Mouse (Mus musculus) T-helper 2 cell (primary cell): ENCODE results near the gene Mast4.

Experiments
- in situ Hi-C: fragments of 300-600 bp; cut with MboI, MseI; formaldehyde crosslinking; loops from one replicate; pipeline ENCODE4 v1.15.1; 2025; ENCODE audit warnings: high pct_unique_total_duplicates

The Mast4 gene

DNA sequence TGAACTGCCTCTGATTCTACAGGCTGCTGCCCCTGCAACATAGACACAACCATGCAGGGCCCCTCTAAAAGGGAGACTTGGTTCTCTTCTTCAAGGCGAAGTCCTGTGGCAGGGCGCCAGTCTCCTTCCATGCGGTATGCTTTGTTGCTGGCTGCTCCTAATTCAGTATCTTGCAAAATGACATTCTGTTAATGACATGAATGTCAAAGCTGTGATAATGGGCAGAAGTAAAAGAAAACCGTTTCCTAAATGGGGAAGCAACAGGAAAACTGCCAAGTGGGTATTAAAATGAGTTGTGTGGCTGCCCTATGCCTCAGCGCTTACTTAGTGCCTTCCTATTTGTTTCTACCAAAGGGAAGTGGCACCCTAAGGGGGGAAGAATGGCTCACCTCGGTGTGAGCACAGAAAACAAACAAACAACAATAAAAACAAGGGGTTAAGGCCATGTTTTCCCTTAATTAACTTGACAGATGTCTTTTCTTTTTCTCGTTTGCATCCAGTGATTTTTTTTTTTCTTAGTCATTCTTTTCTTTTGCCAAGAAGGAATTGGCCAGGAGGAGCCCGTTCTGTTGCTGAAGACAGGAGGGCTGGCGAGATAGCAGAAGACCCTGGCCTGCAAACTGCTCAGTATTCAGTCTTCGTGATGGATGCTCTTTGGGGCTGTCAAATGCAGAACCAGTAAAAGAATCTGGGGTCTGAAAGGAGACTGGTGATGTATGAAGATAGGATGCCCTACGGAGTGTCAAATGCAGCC lies 468.1 kb downstream of the Mast4 start:
- in situ Hi-C loops, result no loop called here

DNA sequence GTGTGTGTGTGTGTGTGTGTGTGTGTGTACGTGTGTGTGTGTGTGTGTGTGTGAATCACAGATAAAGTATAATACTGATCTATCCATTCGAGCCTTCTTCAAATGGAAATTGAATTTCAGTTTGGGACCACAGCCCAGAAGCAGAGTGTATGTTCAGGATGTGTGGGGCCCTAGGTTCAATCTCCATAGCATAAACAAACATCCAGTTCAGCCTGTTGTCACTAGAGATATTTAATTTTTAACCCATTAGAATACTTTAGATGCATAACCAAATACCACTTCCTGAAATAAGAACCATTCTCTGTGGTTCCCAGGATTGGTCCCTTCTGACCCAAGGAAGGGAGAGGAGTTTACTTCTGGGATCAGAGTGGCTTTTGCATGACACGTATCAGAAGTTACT lies 468.8 kb downstream of the Mast4 start:
- in situ Hi-C loops, result no loop called here

DNA sequence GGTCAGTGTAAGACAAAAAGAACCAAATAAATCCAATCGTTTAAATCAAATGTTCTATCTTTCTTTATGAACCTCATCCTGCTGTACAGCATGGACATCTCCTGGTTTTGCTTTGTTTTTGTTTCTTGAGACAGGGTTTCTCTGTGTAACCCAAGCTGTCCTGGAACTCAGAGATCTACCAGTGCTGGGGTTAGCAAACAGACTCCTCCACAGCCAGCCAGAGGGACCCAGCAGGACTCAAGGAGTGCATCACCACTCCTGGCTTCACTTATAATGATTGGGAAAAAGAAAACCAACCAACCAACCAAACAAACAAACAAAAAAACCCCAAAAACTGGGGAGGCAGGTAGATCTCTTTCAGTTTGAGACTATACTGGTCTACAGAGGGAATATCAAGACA lies 469.5 kb downstream of the Mast4 start:
- in situ Hi-C loops, result no loop called here

DNA sequence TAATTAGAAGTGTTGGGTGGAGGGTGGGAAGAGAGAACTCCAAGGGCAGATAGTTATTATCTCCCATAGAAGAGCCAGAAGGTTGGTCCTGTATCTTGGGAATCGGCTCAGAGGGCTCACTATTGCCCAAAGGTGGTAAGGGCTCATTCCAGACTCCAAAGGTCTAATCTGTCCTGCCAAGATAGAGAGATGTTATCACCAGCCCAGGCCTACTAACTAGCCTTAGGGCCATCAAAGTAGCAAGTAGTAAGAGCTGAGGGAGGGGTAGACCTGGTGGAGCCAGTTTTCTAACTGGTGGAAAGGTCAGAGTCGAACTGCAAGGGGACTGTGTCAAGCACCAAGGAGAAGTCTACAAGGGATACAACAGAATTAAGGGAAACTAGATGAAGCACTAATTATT lies 470.2 kb downstream of the Mast4 start:
- in situ Hi-C loops, result no loop called here

DNA sequence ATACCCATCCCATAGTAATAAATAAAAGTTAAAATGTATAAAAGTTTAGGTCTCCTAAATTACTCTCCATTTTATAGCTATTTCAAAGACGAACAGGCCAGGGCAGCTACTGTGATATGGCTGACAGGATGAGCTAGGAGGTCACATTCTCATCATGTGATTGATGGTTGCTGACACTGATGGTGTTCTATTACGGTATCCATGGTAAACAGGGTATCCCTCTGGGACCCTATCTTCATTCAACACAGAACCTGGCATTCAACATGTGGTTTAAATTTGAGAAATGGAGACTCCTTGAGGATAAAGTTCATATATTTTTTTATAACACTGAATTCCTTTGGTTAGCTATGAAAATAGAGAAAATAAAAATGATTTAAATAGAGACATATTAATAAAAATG lies 471.3 kb downstream of the Mast4 start:
- in situ Hi-C loops, result no loop called here

DNA sequence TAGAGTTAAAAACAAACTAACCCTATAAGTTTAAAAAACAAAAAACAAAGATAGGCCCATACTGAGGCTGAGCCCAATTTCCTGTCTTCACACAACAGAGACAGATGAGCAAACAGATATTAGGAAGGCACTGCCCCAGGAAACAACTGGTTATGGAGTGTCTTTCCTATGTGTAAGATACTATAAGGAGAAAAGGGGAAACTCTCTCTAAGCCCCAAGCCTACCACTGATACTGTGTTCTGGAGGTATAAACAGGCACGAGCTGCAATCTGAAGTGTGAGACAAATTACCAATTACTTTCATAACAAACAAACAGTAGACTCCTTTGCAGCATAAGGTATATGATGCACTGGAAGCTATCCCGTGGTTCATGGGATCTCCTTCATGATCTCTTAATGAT lies 471.9 kb downstream of the Mast4 start:
- in situ Hi-C loops, result no loop called here

DNA sequence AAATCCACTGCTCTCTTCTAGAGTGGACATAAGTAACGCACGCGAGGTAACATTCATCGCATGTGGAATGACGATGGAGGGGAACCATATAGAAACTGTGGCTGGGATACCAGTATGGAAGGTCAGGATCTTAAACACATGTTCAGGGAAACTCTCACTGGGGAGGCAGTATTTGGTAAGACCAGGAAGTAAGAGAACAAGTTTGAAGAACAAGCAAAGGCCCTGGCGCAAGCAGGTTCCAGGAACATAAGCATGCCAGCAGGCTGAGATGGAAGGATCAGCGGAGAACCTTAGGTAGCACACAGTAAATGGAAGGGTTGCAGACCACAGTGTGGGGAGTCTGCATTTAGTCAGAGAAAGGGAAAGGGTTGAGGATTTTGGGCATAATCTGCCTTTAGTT lies 473.6 kb downstream of the Mast4 start:
- in situ Hi-C loops, result no loop called here

DNA sequence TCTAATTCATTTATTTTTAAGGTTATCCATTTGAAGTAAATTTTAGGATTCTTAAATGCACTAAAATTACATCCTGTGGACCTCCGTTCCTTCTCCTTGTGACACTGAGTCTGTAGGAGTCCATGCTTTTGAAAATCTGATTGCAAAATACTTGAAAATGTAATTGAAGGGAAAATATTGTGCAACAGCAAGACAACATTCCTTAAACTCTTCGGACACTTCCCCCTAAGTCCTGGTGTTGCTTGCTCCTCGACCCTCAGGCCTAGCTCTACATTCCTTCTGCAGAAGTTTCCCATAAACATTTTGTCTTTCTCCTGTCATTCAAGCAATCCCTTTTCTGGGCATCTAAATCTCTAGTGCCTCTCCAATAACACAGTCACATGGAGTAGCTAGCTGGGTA lies 474.2 kb downstream of the Mast4 start:
- in situ Hi-C loops, result no loop called here

DNA sequence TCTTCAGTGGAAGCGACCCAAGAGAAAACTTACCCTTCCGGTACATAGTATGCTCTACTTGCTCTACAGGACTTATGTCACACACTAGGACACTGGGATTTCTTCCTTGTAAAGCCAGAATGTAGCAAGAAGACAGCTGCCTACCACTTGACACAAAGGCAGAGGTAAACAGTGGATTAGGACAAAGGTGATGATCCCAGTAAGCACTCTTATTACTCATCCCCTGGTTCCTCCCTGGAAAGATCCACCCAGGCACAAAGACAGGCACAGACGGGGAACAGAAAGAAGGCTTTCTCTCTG lies 476.8 kb downstream of the Mast4 start:
- in situ Hi-C loops, result no loop called here

DNA sequence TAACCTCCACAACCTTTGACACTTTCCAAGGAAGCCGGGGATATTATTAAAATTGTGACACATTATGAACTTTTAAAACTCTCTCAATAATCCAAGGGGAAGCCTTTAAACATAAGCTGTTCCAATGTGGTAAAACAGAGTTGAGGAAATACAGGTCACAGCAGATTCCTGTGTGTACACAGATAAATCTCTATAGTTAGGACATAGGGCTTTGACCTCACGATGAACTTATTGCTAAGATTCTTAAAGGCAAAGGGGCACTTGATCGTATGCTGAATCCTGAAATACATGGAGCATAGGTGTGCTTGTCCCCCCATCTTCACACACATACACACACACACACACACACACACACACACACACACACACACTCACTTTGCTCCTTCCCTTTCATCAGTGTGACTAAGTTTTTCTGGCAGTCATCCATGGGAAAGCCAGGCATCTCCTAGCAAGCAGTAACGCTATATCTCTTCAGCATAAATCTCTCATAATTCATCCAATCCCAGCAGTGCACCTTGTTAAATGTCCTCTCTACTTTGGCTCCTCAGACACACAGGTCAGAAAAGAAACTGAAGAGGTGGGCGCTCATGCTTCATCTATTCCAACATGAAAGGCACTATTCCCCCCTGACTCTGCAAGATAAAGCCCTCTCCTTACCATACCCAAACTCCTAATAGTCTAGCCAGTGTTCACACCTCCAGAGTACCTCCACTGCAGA lies 477.3 kb downstream of the Mast4 start:
- in situ Hi-C loops, result no loop called here

DNA sequence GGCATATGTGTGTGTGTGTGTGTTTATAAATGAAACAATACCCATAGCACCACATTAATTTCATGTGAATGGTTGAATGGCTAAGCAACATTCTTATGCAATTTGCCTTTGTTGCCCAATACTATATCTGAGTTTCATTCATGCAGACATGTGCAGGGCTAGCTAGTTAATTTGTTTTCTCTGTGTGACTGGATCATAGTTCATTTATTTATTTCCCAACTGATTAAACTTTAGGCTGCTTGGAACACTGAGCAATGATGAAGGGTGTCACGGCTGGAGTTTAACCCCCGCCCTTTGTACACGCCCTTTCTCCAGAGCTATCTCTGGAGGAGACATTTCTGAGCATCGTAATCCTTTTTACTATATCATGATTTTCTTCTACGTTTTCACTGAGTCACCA lies 481.4 kb downstream of the Mast4 start:
- in situ Hi-C loops, result no loop called here

DNA sequence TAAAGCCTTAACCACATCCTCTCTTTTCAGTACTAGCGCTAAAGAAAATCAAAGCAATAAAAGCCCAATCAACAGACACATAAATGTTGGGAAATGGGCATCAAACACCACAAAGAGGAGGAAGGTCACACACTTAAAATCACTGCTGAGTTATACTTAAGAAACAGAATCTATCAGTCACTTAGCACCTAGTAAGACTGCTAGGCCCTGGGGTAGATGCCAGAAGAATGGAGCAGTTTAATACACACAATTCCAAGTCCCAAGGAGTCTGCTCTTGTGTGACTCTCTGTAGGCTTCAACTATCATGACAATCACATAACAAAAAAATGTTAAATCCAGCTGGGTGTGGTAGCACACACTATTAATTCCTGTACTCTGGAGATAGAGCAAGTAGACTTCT lies 483.0 kb downstream of the Mast4 start:
- in situ Hi-C loops, result no loop called here

DNA sequence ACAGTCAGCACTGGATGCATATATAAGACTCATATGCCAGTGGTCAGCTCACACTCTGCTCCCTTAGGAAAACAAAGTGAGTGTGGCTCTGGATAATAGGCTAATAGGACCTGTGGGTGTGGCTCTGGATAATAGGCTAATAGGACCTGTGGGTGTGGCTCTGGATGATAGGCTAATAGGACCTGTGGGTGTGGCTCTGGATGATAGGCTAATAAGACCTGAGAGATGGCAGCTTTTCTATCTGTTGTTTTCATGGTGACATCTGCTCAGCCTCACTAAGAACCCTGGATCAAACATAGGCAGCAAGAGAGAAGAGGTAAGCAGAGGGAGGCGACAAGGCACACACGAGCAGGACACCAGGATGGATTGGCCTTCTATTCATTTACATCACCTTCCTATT lies 483.7 kb downstream of the Mast4 start:
- in situ Hi-C loops, result no loop called here

DNA sequence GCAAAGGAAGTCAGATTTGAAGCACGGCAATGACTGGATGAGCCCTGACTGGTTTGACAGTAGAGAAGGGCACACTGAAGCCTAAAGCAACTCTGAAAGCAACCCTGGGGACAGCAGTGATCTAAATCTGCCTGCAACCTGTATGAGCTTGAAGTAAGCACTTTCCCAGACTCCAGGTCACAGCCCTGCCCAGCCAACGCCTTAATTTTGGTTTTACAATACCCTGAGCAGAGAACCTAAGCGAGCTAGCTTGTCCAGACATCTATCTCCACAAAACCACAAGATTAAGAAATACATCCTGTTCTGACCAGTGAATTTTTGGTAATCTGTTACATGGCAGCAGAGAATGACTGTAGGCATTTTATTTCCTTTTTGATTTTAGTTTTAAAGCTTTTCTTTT lies 485.2 kb downstream of the Mast4 start:
- in situ Hi-C loops, result no loop called here

DNA sequence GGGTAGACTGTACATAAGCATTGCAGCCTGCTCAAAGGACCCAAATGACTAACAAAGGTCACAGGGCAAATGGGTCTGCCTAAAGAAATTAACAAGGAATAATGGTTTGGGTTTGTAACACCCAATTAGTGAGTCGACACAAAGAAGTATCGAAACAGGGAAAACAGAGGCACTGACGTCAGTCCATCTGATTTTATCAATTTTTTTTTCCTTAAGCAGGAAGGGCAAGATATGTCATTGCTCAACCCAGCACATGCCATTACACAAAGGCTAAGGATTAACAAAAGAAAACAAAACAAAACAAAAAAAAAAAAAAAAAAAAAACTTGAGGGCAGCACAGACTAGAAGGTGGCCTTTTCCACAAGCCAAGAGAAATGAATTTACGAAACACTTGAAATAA lies 487.8 kb downstream of the Mast4 start:
- in situ Hi-C loops, result no loop called here

DNA sequence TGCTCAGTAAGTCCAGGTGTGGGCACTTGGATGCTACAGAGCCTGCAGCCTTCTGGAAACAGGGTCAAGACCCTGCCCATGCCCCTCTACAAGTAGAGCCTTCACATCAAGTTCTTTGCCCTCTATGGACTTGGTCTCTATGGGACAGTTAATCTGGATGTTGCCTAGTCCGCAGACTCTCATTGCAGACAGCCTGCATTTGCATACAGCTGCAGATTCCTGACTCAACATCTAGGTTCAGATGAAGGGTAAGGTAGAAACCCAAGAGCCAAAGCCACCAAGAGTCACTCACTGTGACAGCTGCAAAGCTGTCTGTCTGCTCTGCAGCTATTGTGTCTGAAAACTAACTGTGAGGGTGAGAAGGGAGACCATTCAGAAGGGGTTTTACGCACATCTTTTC lies 491.6 kb downstream of the Mast4 start:
- in situ Hi-C loops, result no loop called here

DNA sequence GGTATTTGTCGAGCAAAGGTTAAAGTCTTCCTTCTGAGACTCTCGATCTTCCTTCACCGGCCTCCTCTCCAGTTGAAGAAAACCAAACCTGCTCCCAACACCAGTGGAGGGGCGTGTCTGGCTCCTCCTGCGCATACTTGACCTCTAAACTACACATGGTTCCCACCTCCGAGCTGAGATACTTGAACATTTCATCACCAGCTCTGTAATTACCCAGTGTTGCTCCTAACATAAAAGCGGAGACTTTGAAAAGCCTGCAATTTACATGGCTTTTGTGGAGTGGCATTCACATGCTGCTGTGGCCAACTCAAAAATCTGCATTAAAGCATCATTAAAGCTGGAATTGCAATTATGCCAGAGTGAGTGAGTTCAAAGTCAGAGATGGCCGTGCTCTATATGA lies 492.1 kb downstream of the Mast4 start:
- in situ Hi-C loops, result no loop called here

DNA sequence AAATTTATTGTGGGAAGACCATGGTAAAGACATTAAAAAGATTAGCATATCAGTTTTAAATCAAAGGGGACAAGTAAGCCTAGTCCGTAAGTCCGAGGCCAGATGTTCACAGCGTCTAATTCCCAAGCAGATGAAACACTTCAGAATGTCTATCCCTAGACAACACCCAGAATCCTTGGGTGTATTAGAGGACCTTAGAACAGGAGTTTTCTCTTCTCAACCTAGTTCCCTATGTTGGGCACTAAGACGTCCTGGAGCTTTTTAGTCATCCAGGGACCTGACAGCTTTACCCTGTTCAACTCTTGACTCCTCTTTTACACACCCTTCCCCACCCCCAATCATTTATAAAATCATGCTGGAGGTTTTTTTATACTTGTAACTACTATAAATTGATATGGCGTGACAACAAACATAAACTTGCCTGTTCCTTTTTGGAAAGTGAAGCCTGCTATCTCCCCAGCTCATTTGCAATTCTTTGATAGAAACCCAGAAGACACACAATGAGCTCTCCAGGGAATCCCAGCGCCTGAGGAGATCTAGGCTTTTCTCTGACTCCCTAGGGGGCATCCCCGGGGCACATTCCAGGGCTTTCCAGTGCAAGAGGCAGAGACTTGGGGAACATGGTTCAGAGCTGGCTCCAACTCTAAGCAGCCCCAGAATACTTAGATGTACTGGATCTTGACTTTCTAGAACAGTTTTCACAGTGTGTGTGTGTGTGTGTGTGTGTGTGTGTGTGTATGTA lies 494.4 kb downstream of the Mast4 start:
- in situ Hi-C loops, result no loop called here

DNA sequence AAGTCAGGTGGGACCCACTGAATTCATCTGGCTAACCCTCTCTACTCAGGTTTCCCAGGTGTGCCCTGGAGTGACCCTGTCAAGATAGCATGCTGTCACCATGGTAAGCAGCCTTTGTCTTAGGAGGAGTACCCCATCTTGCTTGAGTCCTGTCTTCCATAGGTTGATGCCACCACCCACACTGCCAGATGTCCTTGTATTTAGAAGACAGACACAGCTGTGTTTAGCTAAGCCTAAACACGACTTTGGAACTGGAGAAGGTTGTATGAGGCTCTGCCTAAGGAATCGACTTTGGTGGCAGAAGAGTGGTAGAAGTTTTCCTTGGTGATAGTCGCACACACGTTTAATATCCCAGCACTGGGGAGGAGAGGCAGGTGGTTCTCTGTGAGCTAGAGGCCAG lies 496.9 kb downstream of the Mast4 start:
- in situ Hi-C loops, result no loop called here

DNA sequence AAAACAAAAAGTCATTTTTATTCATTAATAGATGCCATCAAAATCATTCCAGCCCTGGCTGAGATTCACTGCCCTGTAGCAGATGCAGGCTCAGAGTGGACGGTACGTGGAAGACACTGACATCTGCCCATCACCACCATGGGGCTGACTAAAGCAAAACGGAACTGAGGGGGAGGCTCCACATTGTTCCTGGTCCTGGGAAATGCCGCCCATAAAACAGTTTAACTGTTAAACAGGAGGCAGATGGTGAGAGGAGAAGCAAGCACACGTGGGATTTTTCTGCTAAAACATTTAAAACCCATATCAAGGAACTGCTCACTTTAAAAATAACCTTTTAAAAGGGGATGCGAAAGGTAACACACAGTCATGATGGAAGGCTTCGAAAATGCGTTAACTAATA lies 499.0 kb downstream of the Mast4 start:
- in situ Hi-C loops, result no loop called here

DNA sequence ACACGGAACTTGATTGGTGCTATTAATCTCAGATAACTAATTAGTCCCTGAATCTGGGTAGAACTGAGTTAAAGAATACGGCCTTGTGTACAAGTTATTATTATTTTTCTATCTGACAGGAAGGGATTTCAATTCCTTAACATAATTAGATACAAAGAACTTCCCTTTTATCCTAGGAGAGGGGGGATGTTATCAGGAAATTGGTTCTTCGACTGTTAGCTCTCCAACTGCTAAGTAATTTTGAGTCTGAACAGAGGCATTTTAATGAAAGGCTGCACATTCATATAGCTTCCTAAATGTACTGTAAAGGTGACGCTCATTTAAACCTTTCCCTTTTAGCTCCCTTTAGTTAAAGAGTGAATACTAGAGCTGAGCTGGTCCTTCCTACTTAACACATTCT lies 516.0 kb downstream of the Mast4 start:
- in situ Hi-C loops, result no loop called here

DNA sequence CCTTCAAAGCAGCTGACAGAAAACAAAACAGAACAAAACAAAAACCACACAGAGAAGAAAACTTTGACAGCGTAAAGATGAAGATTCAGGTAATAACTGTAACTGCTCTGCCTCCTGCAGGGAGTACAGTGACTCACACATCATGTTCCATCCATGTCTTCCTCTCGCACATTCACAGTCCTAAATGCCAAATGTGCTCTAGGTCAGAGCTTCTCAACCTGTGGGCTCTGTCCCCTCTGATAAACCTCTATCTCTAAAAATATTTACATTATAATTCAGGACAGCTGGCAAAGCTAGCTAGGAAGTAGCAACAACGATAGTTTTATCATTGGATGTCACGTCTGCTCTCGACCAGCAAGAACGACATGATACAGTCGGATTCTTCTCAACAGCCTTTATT lies 517.6 kb downstream of the Mast4 start:
- in situ Hi-C loops, result no loop called here

DNA sequence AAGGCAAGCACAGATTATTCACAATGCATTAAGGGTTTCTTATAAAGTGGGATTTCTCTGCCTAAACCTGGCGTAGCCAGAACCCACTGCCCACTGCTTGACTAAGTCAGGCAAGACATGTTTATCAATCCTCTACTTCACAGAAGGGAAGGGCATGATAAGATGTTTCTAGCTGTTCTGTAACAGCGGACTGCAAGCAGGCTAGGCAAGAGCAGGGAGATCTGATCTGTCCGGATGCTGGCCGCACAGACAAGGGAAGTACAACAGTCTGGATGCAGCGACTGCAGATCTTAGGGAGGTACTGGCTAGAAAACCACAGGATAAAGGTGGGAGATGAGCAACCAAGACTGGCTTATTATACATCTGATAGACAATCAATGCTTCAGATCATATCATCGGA lies 519.1 kb downstream of the Mast4 start:
- in situ Hi-C loops, result no loop called here
